Mouse (Mus musculus) thymus, adult 18-20 months (tissue): ENCODE data around the gene Zglp1.

Experiments used
- DNase-seq, 2 experiments: peaks; one replicate each; pipeline ENCODE4 v3.0.0; 2022; ENCODE audit warnings: mixed read lengths in 2 of 2

Gene Zglp1

DNA sequence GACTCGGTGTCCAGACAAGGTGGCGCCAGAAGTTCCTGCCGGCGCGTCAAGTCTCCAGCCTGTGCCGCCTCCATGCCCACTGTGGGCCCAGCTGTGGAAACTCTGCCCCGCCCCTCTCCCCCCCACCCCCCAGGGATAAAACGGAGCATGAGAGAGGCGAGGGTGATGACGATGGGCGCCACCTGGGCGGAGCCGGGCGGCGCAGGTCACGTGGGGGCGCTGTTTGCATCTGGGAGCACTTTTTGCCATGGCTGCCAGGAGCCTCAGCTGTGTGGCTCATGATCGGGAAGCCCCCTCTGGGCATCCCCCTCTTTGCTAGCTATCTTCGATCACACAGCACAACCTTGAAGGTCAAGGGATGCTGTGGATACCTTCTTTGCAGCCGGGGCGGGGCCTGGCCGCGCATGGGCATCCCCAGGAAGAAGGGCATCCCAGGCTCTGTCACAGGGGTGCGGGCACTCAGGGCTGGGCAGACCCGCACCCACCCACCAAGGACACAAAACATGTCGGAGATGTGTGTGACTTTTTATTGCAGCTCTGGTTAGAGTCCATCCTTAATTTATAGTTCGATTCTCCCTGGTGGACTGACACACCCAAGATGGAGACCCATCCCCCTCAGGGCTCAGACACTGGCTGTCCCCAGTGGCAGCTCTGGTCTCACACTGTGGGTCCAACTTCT is at the start of gene Zglp1:
Zglp1 (minus strand) TSS at position 88 of the 679 bp plus-strand sequence.
- DNase-seq: no peak

DNA sequence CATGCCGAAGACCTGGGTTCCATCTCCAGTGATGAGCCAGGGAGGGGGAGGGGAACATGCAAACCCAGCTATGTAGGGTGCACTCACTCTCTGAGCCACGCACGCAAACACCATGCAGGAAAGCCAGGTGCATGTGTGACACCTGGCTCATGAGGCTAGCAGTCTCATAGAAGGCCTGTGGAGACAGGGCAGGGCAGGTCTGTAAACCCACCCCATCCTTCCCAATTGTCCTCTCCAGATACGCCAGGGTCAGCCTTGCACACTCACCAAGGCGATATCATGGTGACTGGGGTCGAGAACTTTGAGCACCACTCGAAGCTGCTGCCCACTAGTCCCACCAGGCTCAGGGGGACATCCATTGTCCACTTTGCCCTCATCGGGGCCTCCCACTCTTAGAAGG is 48.2 kb upstream of the Zglp1 start:
- no peak for DNase-seq

DNA sequence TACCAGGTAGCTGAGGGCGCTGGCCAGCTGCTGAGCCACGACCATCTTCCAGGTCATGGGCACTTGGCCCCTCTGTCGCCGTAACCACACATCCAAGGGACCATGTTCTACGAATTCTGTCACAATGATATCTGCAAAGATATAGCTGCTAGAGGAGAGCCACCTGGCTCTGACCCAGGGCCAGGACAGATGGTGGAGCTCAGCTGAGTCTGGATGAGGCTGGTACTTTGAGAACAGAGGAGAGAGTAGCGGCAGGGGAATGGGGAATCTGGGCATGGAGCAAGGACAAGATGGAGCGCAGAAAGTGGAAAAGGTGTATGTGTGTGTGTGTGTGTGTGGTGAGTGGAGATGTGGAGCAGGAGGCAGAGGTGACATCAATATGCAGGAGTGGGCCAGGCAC is 47.3 kb upstream of the Zglp1 start:
- no peak for DNase-seq

DNA sequence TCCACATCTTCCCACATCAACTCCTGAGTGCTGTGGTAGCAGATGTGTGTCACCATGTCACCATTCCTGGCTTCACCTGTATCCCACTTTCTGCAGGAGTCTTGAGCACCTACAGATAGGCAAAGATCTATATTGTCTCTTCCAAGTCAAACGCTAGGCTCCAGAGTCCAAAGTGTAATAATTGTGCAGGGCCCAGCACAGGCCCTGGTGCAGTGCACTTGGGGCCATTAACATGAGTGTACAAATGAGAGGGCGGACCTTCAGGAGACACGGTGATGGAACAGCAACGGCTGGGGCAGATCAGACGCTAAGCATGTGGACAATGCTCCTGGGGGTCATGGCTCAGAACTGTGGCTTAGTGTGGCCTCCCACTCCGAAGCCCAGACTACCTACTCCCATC is 46.9 kb upstream of the Zglp1 start:
- no peak for DNase-seq

DNA sequence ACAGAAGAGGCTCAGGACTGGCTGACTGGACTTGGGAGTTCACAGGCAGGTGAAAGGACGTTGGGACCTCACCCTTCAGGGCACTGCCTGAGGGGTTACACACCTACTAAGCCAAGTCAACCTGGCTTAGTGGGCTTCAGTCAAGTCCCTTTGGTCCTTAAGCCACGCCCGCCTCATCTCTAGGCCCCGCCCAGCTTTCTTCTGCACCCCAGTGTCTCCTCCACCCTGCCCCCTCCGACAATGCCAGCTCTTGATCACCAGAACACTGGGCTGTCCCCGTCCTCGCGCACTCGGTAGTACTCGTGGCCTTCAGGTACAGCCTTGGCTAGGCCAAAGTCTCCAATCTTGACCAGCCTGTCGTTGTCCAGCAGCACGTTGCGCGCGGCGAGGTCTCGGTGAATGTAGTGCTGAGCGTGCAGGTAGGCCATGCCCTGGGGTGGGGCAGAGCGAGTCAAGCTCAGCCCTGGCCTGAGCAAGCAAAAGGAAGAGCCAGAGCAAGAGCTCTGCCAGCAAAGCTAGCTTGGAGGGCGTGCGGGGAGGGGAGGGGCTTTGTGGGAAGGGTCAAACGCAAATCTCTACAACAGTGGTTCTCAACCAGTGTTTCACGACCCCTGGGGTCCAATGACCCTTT is 40.8 kb upstream of the Zglp1 start:
- DNase-seq: no peak

DNA sequence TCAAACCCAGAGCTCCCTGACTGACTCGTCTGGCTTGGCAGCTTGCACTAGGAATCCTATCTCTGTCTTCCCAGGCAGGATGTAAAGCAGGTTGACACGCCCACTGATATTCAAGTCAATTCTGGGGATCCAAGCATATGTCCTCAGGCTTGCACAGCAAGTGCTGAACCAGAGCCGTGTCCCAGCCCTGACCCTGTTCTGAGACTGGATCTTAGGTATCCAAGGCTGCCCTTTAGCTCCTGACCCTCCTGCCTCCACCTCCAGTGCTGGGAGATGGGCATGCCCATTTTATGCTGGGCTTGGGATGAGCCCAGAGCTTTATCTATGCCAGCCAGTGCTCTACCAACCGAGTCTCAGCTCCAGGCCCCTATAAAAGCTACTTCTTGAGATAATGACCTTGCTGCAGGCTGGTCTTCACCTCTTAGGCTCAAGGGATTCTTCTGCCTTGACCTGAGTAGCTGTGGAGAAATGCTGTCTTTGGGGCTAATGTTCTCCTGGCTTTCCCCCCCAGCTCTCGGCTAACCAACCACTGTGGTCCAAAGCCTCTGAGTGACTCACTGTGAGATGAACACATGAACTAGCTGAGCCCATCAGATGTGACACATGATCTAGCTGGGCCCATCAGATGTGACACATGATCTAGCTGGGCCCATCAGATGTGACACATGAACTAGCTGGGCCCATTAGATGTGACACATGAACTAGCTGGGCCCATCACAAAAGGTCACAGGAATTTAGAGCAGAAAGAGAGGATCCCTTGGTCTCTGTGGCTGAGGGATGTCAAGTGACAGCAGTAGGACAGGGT is 39.1 kb upstream of the Zglp1 start:
- no peak for DNase-seq

DNA sequence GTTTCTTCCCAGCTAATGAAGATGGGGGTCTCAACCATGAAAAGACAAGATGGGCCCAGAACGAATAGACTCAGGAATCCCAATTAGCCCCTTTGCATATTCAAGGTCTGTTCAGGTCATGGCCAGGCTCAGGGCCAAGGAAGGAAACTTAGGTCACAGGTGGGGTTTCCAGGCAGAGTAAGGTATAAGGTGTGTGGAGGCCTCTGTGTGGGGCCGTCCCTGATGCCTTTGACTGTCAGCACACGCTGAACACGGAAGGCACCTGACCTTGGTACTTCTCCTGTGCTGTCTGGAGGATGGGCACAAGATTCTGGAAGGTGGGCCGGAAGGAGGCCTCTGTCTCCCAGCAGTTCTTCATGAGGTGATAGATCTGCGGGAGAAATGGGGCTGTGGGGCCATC is 37.9 kb upstream of the Zglp1 start:
- DNase-seq: no peak

DNA sequence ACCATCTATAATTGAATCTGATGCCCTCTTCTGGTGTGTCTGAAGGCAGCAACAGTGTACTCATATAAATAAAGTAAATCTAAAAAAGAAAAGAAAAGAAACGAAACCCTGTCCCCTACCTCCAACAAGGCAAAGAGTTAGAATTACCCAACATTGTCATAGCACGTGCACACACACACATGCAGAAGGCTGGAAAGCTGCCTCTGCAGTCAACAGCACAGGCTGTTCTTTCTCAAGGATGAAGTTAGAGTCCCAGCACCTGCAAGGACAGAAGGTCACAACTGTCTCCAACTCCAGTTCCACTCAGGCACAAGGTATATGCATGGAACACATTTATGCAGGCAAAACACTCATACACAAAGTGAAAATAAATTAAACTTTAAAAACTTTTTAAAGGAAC is 35.2 kb upstream of the Zglp1 start:
- DNase-seq: no peak

DNA sequence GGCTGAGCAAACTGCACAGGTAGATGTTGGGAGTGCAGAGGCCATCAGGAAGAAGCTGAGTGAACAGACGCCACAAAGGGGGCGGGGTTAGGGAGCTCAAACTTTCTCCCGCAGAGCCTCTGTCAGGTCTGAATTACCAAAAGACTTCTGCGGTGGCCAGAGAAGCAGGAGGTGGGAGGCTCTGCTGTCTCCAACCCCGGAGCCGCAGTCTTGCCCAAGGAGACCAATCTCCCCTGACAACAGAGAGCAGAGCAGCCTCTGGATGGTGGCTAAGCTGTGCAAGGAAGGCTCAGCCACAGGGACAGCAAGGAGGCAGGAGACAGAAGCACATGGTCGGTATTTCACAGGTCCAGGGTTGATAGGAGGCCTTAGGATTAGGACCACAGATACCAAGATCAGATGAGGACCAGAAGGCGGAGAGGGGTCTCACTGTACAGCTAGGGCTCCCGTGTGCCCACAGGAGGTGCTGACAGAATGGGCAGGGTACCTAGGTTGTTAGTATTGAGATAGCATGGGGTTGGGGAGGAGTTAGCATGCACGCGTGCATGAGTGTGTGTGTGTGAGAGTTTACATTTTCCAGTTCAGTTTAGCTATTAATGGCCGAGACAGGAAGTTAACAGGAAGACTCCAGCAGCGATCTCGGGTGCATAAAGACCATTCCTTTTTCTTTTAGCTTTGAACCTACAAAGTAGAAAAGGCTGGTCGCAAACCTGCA is 33.7 kb upstream of the Zglp1 start:
- no peak for DNase-seq

DNA sequence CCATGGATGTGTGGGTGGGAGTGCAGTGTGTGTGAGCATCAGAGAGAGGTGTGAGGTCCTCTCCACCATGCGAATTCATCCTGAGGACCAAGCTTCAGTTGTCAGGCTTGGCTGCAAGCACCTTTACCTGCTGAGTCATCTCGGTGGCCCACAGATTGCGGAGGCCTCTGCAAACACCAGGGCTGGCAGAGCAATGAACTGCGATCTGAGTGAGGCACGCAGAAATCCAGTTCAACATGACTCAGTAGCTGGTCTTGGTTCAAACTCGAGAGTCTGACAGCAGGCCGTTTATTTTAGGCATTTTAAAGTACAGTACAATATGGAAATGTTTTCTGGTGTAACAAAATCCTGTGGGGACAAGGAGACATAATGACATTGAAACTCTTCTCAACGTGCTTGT is 30.9 kb upstream of the Zglp1 start:
- no peak for DNase-seq

DNA sequence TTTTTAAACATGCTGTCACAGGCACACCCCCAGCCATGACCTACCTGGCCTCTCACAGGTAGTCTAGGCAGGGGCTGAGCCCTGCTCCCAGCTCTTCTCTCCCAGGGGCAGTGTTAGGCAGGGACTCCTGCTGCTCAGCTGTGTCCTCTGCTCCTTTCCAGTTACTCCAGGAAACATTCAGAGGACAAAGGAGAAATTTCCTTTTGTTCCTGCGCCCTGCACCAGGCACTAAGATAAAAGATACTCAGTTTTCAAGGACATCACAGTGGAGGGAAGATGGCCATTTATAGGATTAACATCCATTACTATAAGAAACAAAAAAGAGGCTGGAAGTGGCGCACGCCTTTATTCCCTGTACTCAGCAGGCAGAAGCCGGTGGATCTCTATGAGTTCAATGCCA is 29.1 kb upstream of the Zglp1 start:
- no peak for DNase-seq

DNA sequence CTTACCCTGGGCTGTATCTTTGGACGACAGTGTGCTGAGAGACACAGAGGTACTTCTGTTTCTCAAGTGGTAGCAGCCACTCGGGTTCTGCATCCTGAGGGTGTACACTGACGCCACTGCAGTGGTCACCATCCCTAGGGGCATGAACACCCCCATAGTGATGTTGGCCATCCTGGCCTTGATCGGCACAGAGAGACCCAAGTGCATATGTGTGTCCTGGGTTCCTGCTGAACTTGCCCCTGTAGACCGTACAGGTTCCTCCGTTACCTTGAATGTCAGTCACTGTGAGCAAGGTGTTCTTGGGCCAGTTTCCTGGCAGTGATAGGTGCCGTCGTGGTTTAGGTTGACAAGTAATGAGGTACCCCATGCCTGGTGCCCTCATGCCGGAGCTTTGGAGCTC is 26.5 kb upstream of the Zglp1 start:
- no peak for DNase-seq

DNA sequence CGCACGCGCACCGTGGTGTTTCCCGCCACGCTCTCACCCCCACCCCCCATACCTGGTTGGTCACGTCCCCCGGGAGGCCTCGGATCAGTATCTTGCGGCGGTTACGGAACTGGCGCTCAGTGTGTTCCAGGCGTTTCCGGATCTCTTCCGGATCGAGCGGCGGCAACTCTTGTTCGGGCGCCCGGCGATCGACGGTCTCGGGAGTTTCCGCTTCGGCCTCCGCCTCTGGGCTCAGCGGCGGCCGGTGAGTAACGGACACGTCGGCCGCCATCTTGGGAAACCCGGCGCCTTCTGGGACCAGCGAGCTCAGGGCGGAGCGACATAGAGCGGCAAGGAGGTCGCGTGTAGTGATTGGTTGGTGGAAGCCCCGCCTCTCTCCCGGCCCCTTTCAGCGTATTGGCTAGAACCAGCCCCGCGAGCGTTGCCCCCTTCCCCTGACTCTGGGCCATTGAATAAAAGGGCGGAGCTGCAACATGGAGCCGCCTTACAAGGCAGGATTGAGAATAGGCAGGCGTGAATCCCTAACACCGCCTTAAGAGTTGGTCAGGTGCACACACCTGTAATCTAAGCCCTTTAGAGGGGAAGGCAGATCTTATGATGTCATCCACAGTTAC is 24.9 kb upstream of the Zglp1 start, which contains the start of the genes Gm38431 and Raver1:
Gm38431 (minus strand) TSS at position 291 of the 614 bp plus-strand sequence.
Raver1 (minus strand) TSS at position 302 of the 614 bp plus-strand sequence.
- DNase-seq: peak; percentile 97

DNA sequence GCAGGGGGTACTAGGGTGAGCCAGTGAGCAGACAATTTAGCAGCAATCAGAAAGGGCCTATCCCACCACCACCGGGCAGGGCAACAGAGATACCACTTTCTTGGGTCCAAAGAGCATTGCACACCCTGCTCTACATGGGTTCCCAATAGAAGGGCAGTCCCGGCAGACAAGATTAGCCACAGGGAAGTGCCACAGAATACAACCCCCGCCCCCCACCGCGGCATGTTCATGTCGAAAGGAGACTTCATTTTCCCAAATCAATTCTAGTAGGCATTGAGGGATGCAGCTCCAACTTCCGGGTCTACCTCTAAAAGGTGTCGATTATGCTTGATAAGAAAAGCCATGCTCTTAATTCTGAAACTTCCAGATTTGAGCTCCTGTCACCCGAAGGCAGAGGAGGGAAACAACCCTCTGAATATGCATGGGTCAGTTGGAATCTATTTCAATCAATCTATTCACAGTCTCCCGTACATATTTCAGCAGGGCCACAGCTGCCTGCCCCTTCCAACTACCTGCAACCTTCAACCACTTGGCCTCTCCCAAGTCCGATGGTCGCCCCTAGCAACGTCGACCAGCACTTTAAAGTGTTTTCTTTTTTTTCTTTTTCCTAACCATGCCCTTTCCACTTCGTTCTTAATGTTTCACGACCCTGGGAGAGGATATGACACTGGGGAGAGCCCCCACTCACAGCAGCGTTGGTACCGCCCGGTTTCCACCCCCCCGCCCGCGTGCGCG is 24.2 kb upstream of the Zglp1 start:
- no peak for DNase-seq

DNA sequence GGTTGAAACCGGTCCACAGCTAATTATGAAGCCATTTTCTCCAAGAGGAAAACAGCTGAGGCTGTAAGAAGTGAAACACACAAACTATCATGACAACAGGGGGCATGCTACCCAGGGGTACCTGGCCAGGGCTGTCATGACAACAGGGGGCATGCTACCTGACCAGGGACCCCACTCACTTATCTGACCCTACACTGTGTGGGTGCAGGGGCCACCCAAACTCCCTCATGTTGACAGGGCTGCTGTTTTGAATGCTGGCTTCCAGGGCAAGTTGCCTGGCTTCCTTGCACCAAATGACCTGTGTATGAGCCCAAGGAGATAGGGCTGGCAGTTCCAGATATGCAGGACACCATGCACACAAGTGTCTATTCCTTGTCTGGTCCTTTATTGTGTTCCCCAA is 23.6 kb upstream of the Zglp1 start:
- DNase-seq: no peak

DNA sequence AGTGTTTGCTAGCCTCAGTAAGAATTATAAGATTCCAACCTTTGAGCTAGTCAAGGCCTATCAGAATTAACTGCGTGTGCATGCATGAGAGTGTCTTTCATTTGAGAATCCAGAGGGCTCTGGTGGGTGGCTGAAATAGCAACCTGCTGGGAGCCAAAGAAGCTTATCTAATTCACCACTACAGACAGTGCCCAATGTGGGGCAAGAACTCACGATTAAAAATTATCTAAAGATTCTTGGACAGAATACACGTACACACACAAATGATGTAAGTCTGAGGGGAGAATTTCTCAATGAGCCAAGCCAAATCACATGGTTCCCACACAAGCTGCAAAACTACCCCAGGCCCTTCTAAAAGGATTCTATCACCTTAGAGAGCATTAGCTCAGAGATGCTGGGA is 16.4 kb upstream of the Zglp1 start:
- no peak for DNase-seq

DNA sequence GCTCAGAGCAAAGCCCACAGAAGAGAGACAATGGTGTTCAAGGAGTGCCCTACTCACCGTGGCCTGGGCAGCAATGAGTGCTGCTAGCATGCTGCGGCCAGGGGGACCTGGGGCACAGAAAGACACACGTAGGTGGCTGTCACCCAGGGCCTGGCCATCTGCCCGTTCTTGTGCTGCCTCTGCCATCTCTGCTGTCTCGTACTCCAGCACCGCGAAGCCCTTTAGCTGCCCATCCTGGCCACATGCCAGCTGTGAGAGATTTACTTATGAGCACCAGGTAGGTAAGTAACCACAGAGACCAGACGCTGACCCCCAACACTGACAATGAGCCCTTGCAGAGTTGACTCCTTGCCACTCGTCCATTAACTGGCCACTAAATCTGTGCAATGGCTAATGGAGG is 14.2 kb upstream of the Zglp1 start:
- DNase-seq: no peak

DNA sequence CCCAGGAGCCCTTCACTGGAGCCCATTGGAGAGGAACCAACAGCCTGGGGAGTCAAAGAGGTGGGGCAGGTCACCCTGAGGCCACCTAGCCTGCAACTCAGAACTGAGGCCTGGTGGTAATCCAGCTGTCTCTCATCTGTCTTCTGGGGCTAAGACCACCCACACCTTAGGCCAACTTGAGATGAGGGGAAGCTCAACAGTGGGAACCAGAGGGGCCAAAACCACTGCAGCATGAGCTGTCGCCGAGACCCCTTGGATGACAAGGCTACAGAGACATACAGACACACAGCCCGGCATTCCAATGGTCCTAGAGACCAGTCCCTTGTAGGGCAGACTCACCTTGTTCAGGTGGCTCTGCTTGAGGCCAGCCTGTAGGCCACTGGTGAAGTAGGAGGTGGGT is 8.7 kb upstream of the Zglp1 start:
- DNase-seq: no peak

DNA sequence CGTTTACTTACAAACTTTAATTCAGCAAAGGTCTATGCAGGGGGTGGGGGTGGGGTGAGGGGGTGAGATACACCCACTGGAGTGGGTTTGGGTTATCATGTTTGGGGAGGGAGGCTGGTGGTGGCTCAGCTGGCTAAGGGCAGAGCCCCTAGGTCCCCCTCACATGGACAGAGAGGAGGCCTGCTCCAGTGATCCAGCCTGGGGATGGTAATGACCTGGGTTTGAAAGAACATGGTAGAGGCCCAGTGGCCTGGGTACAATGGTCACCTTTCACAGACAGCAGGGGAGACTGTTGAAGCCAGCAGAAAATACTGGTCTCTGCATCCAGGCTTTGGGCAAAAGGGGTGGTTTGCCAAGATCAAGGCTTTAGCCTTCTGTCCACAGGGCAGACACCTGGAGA is 7.3 kb upstream of the Zglp1 start:
- DNase-seq: no peak

DNA sequence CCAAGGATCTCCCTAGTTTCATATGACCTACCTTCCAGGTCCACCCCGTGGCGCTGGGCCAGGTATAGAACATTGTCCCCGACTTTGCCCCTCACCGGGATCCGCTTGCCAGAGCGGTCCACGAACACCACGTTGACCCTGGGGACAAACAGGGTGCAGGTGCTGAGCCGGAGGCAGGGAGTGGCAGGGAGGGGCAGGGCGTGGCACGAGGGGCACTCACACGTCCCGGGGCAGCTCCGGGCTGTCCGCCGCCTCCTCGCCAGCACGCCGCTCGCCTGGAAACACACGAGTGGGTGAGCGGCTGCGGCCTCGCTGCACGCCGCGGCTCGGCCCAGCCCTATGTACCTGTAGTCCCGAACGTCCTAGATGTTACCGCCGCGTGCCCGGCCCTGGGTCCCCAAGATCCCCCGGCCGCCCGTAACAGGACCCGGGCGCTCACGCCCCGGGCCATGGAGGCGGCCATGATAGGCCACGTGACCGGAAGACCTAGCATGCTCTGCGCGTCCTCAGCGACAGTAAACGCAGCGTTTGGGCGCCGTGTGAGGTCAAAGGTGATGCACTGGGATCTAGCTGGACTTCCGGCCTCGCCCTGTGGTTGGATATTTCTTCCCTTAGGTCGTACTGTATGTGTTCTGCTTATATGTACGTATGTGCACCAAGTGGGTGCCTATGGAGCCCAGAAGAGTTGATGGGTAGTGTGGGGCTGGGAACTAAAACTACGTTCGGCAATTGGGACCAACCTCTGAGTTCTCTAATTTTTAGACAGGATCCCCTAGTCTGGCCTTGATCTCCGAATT is 6.3 kb upstream of the Zglp1 start, which contains the start of the genes Gm49373 and Fdx1l:
Gm49373 (minus strand) TSS at position 53 of the 797 bp plus-strand sequence.
Fdx1l (minus strand) TSS at position 571 of the 797 bp plus-strand sequence.
- peak; percentile 73 to 75 for DNase-seq

DNA sequence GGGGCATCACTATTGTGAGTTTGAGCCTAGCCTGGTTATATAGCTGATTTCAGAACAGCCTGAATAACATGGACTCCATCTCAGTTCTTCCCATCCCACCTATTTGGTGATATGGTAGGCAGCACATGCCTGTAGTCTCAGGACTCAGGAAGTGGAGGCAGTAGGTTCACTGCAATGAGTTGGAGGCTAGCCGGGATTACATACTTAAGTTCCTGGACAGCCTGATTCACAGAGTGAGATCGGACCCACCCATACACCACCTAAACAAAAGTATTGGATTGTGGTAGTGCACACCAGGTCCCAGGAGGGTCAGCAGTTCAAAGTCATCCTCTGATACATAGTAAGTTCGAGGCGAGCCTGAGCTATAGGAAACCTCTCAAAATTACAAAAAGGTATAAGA is 5.7 kb upstream of the Zglp1 start:
- DNase-seq: no peak
